Mouse (Mus musculus) embryonic facial prominence, embryonic 14.5 days (tissue): ENCODE data around the gene S1pr3. TPM values are rescaled to one million over a fixed set of nuclear protein-coding genes. Genes with fewer than 3 reads are reported as not detected.

Source experiments
- ATAC-seq: fragments of 200-750 bp; cut with Nextera tagmentation; 2 replicates; pipeline ENCODE4 v1.8.0; 2017; ENCODE audit warnings: low read depth, moderate number of reproducible peaks, moderate TSS enrichment
- DNase-seq: peaks from one replicate; pipeline ENCODE4 v3.0.0-alpha.2; 2015; ENCODE audit warnings: low spot score
- H3K27ac ChIP-seq: fragments of 300-500 bp; sonication (generic); replicated peaks from 2 replicates; pipeline ENCODE4 v1.5.1; 2014; ENCODE audit warnings: low read depth, mild to moderate bottlenecking, low read length, moderate library complexity
- H3K27me3 ChIP-seq: fragments of 300-500 bp; sonication (generic); replicated peaks from 2 replicates; pipeline ENCODE4 v1.6.1; 2014; ENCODE audit warnings: low read length; ENCODE audit not compliant: control insufficient read depth, insufficient read depth
- H3K36me3 ChIP-seq: fragments of 300-500 bp; sonication (generic); 2 replicates; pipeline ENCODE4 v1.6.1; 2014; ENCODE audit warnings: low read length, mixed read lengths; ENCODE audit not compliant: control insufficient read depth, insufficient read depth
- H3K4me1 ChIP-seq: fragments of 300-500 bp; sonication (generic); 2 replicates; pipeline ENCODE4 v1.6.1; 2014; ENCODE audit warnings: antibody characterized with exemption, low read length; ENCODE audit not compliant: control insufficient read depth, insufficient read depth
- H3K4me2 ChIP-seq: fragments of 300-500 bp; sonication (generic); 2 replicates; pipeline ENCODE4 v1.6.1; 2014; ENCODE audit warnings: low read depth, mild to moderate bottlenecking, low read length, moderate library complexity, mixed read lengths
- H3K4me3 ChIP-seq: fragments of 300-500 bp; sonication (generic); 2 replicates; pipeline ENCODE4 v1.5.1; 2014; ENCODE audit warnings: low read depth, mild to moderate bottlenecking, low read length
- H3K9ac ChIP-seq: fragments of 300-500 bp; sonication (generic); 2 replicates; pipeline ENCODE4 v1.6.1; 2014; ENCODE audit warnings: low read depth, mild to moderate bottlenecking, low read length, moderate library complexity, mixed read lengths
- H3K9me3 ChIP-seq: fragments of 300-500 bp; sonication (generic); 2 replicates; pipeline ENCODE4 v1.6.1; 2016; ENCODE audit warnings: low read length; ENCODE audit not compliant: control insufficient read depth
- WGBS: fragments of 180-500 bp; shearing (Covaris S2); extraction: QIAGEN DNeasy Blood & Tissue Kit; methylation state at CpG from one replicate; pipeline ENCODE4 v1.1.7; 2014; 5-methylcytosine and 5-hydroxymethylcytosine counted together
- polyA plus RNA-seq: library from polyadenylated mRNA; unstranded; fragments of >200 nt; fragmentation: Nextera tagmentation; extraction: Ambion mirVana; gene quantifications from 2 replicates; pipeline ENCODE4 v1.2.1, GENCODE M21; 2014

Gene S1pr3
- polyA plus RNA-seq, 1 experiment from 2014 or later: 81.4 TPM

- no peaks in the 10 kb centered on the region for H3K27me3 ChIP-seq
- no peak overlapping the region for H3K27ac ChIP-seq
- DNase-seq: no peak
- H3K9ac ChIP-seq: no peak overlapping the region
- H3K36me3 ChIP-seq: no peaks in the 10 kb centered on the region
- H3K4me1 ChIP-seq: peaks cover 13% of the 10 kb centered on the region
- no CpG with 5 or more reads among the region's 1 CpGs for WGBS
- H3K4me3 ChIP-seq: no peak overlapping the region
- H3K9me3 ChIP-seq: peaks cover 9% of the 10 kb centered on the region
- ATAC-seq: no peak
- no peak overlapping the region for H3K4me2 ChIP-seq
Observed at GRCm38 (mm10) chr13:51392256-51392655, 16.2 kb upstream of the S1pr3 start.

GRCm38 (mm10) chr13:51397861-51398260, 10.6 kb upstream of the S1pr3 start:
- Histone ChIP-seq H3K36me3 (no peaks in the 10 kb centered on the region), H3K4me1 (0 out of 2 replicates have a peak, but pooled peaks cover 11% of the 10 kb centered on the region), H3K27me3 (no peaks in the 10 kb centered on the region), H3K9me3 (peaks cover 9% of the 10 kb centered on the region), H3K9ac (no peak overlapping the region), H3K4me3 (no peak overlapping the region), H3K4me2 (no peak overlapping the region), H3K27ac (no peak overlapping the region)
- DNase-seq: no peak
- WGBS: 64% methylated on average over 6 of the region's 6 CpGs
- no peak for ATAC-seq

GRCm38 (mm10) chr13:51399562-51399961, 8.9 kb upstream of the S1pr3 start:
- H3K4me1 ChIP-seq: 0 out of 2 replicates have a peak, but pooled peaks cover 11% of the 10 kb centered on the region
- no peaks in the 10 kb centered on the region for H3K36me3 ChIP-seq
- no peak for DNase-seq
- WGBS: 92% methylated on average over 3 of the region's 3 CpGs
- no peak overlapping the region for H3K4me2 ChIP-seq
- no peaks in the 10 kb centered on the region for H3K27me3 ChIP-seq
- no peak overlapping the region for H3K27ac ChIP-seq
- no peak for ATAC-seq
- peaks cover 9% of the 10 kb centered on the region for H3K9me3 ChIP-seq
- H3K9ac ChIP-seq: no peak overlapping the region
- no peak overlapping the region for H3K4me3 ChIP-seq

- peak overlapping the region; percentile 74 for H3K4me2 ChIP-seq
- H3K4me3 ChIP-seq: peak overlapping the region; percentile 35
- ATAC-seq (peak; percentile 80), DNase-seq (peak; percentile 59)
- H3K27ac ChIP-seq: no peak overlapping the region
- WGBS: 24% methylated on average over 14 of the region's 14 CpGs
- no peaks in the 10 kb centered on the region for H3K36me3 ChIP-seq
- 0 out of 2 replicates have a peak, but pooled peaks cover 11% of the 10 kb centered on the region for H3K4me1 ChIP-seq
- H3K27me3 ChIP-seq: no peaks in the 10 kb centered on the region
- H3K9me3 ChIP-seq: peaks cover 4% of the 10 kb centered on the region
- H3K9ac ChIP-seq: peak overlapping the region; percentile 47; the same call in 1 of the 2 replicates
Observed at GRCm38 (mm10) chr13:51400186-51400719, 8.2 kb upstream of the S1pr3 start.

- peak; percentile 69 for DNase-seq
- 9% methylated on average over 20 of the region's 20 CpGs for WGBS
- no peak overlapping the region for H3K27ac ChIP-seq
Observed at GRCm38 (mm10) chr13:51400736-51401501, 7.5 kb upstream of the S1pr3 start.

GRCm38 (mm10) chr13:51404566-51404965, 3.9 kb upstream of the S1pr3 start:
- Histone ChIP-seq H3K4me3 (no peak overlapping the region), H3K27ac (no peak overlapping the region), H3K4me1 (peaks cover 19% of the 10 kb centered on the region), H3K36me3 (no peaks in the 10 kb centered on the region), H3K9ac (no peak overlapping the region), H3K4me2 (no peak overlapping the region), H3K27me3 (no peaks in the 10 kb centered on the region), H3K9me3 (no peaks in the 10 kb centered on the region)
- WGBS: 77% methylated on average over 4 of the region's 4 CpGs
- ATAC-seq (no peak), DNase-seq (no peak)

More at GRCm38 (mm10) chr13:51400736-51401501, 7.5 kb upstream of the S1pr3 start:
- peak overlapping the region; percentile 47; the same call in 1 of the 2 replicates for H3K9ac ChIP-seq
- 0 out of 2 replicates have a peak, but pooled peaks cover 11% of the 10 kb centered on the region for H3K4me1 ChIP-seq
- H3K27me3 ChIP-seq: no peaks in the 10 kb centered on the region
- no peaks in the 10 kb centered on the region for H3K36me3 ChIP-seq
- peak overlapping the region; percentile 35 for H3K4me3 ChIP-seq
- no peaks in the 10 kb centered on the region for H3K9me3 ChIP-seq
- peak overlapping the region; percentile 74 for H3K4me2 ChIP-seq
- peak; percentile 70 for ATAC-seq

- Histone ChIP-seq H3K9ac (no peak overlapping the region), H3K27me3 (no peaks in the 10 kb centered on the region), H3K4me2 (no peak overlapping the region), H3K4me1 (peaks cover 15% of the 10 kb centered on the region), H3K4me3 (no peak overlapping the region), H3K9me3 (no peaks in the 10 kb centered on the region), H3K36me3 (no peaks in the 10 kb centered on the region), H3K27ac (no peak overlapping the region)
- WGBS: 89% methylated on average over 13 of the region's 13 CpGs
- DNase-seq (no peak), ATAC-seq (no peak)
Observed at GRCm38 (mm10) chr13:51405731-51406320, 2.6 kb upstream of the S1pr3 start.

GRCm38 (mm10) chr13:51407541-51408217, 760 bp upstream of the S1pr3 start:
- H3K4me2 ChIP-seq: peak overlapping the region; percentile 71
- no peaks in the 10 kb centered on the region for H3K36me3 ChIP-seq
- peak overlapping the region; percentile 90 for H3K27ac ChIP-seq
- no peaks in the 10 kb centered on the region for H3K27me3 ChIP-seq
- ATAC-seq (no peak), DNase-seq (peak; percentile 65)
- H3K4me1 ChIP-seq: peaks cover 18% of the 10 kb centered on the region
- peak overlapping the region; percentile 67 for H3K4me3 ChIP-seq
- 20% methylated on average over 13 of the region's 13 CpGs for WGBS
- H3K9ac ChIP-seq: peak overlapping the region; percentile 84
- no peaks in the 10 kb centered on the region for H3K9me3 ChIP-seq
